Mouse (Mus musculus) hindbrain, postnatal 0 days (tissue): ENCODE measurements around the gene Kif5a. TPM values are rescaled to one million over a fixed set of nuclear protein-coding genes. Genes with fewer than 3 reads are reported as not detected.
A peak's percentile ranks its signal among the peaks of the same experiment; 100 is the strongest.

Source experiments
- ATAC-seq: fragments of 200-750 bp; cut with Nextera tagmentation; 2 replicates; pipeline ENCODE4 v1.8.0; 2017; ENCODE audit warnings: mild to moderate bottlenecking, moderate TSS enrichment, moderate library complexity
- DNase-seq: peaks from one replicate; pipeline ENCODE4 v3.0.0-alpha.2; 2015; ENCODE audit warnings: low spot score
- H3K27ac ChIP-seq: fragments of 300-500 bp; sonication (generic); 2 replicates; pipeline ENCODE4 v1.5.1; 2014; ENCODE audit warnings: mild to moderate bottlenecking
- H3K27me3 ChIP-seq: fragments of 300-500 bp; sonication (generic); 2 replicates; pipeline ENCODE4 v1.6.1; 2014; ENCODE audit warnings: low read length, mixed read lengths; ENCODE audit not compliant: insufficient read depth
- H3K36me3 ChIP-seq: fragments of 300-500 bp; sonication (generic); 2 replicates; pipeline ENCODE4 v1.6.1; 2014; ENCODE audit warnings: low read length, mixed read lengths; ENCODE audit not compliant: insufficient read depth
- H3K4me1 ChIP-seq: fragments of 300-500 bp; sonication (generic); 2 replicates; pipeline ENCODE4 v1.6.1; 2014; ENCODE audit warnings: antibody characterized with exemption, low read length, mixed read lengths; ENCODE audit not compliant: insufficient read depth
- H3K4me2 ChIP-seq: fragments of 300-500 bp; sonication (generic); 2 replicates; pipeline ENCODE4 v1.6.1; 2014; ENCODE audit warnings: low read depth, mild to moderate bottlenecking, low read length, moderate library complexity, mixed read lengths
- H3K4me3 ChIP-seq: fragments of 300-500 bp; sonication (generic); 2 replicates; pipeline ENCODE4 v1.5.1; 2014; ENCODE audit warnings: low read length
- H3K9ac ChIP-seq: fragments of 300-500 bp; sonication (generic); replicated peaks from 2 replicates; pipeline ENCODE4 v1.6.1; 2014; ENCODE audit warnings: mild to moderate bottlenecking, low read length, moderate library complexity, mixed read lengths
- H3K9me3 ChIP-seq: fragments of 300-500 bp; sonication (generic); 2 replicates; pipeline ENCODE4 v1.6.1; 2016; ENCODE audit warnings: low read length, mixed read lengths
- CTCF ChIP-seq: IDR thresholded peaks from 2 replicates; pipeline ENCODE4 v1.5.1; 2016; ENCODE audit warnings: antibody characterized with exemption, control low read depth, low read depth
- WGBS: fragments of 180-500 bp; shearing (Covaris S2); extraction: QIAGEN DNeasy Blood & Tissue Kit; methylation state at CpG from one replicate; pipeline ENCODE4 v1.1.7; 2014; 5-methylcytosine and 5-hydroxymethylcytosine counted together
- polyA plus RNA-seq: library from polyadenylated mRNA; unstranded; fragments of >200 nt; fragmentation: Nextera tagmentation; extraction: Ambion mirVana; gene quantifications from 2 replicates; pipeline ENCODE4 v1.2.1, GENCODE M21; 2015
- total RNA-seq: library from RNA; depleted of rRNA; stranded (reverse); fragments of >200 nt; gene quantifications from 2 replicates; pipeline ENCODE4 v1.2.3, GENCODE M21; 2014

Kif5a gene
- total and polyA plus RNA-seq, 2 experiments from 2014 or later: 103 to 231 TPM

GRCm38 (mm10) chr10:127218339-127218738 is 44.8 kb downstream of the Kif5a start:
- ATAC-seq (no peak), DNase-seq (no peak)
- Histone ChIP-seq H3K4me2 (no peak overlapping the region), H3K27me3 (no peaks in the 10 kb centered on the region), H3K9me3 (no peaks in the 10 kb centered on the region), H3K36me3 (no peaks in the 10 kb centered on the region), H3K4me3 (no peak overlapping the region), H3K4me1 (no peaks in the 10 kb centered on the region), H3K27ac (no peak overlapping the region), H3K9ac (no peak overlapping the region)
- TF ChIP-seq CTCF: no peak
- WGBS: 90% methylated on average over 2 of the region's 2 CpGs

GRCm38 (mm10) chr10:127217177-127217576 is 46.0 kb downstream of the Kif5a start:
- Histone ChIP-seq H3K27ac (no peak overlapping the region), H3K27me3 (no peaks in the 10 kb centered on the region), H3K9me3 (no peaks in the 10 kb centered on the region), H3K4me1 (no peaks in the 10 kb centered on the region), H3K4me3 (no peak overlapping the region), H3K9ac (no peak overlapping the region), H3K4me2 (no peak overlapping the region), H3K36me3 (no peaks in the 10 kb centered on the region)
- ATAC-seq: no peak
- no peak for DNase-seq
- TF ChIP-seq CTCF: no peak

- H3K9me3 ChIP-seq: no peaks in the 10 kb centered on the region
- WGBS: 94% methylated on average over 11 of the region's 11 CpGs
- ATAC-seq: no peak
Observed at GRCm38 (mm10) chr10:127216456-127216855, 46.7 kb downstream of the Kif5a start.

GRCm38 (mm10) chr10:127214422-127214803 is 48.7 kb downstream of the Kif5a start:
- Histone ChIP-seq H3K27ac (no peak overlapping the region), H3K9ac (no peak overlapping the region), H3K4me3 (no peak overlapping the region), H3K9me3 (no peaks in the 10 kb centered on the region), H3K4me2 (no peak overlapping the region), H3K27me3 (no peaks in the 10 kb centered on the region), H3K36me3 (no peaks in the 10 kb centered on the region), H3K4me1 (no peaks in the 10 kb centered on the region; the same call in 1 of the 2 replicates)
- WGBS: 50% methylated on average over 1 of the region's 1 CpGs
- ATAC-seq (no peak), DNase-seq (no peak)
- no peak for TF ChIP-seq CTCF

More at GRCm38 (mm10) chr10:127216456-127216855, 46.7 kb downstream of the Kif5a start:
- no peak for DNase-seq
- Histone ChIP-seq H3K36me3 (no peaks in the 10 kb centered on the region), H3K27ac (no peak overlapping the region), H3K4me2 (no peak overlapping the region), H3K4me3 (no peak overlapping the region), H3K27me3 (no peaks in the 10 kb centered on the region), H3K4me1 (no peaks in the 10 kb centered on the region; the same call in 1 of the 2 replicates), H3K9ac (no peak overlapping the region)
- no peak for TF ChIP-seq CTCF

- Histone ChIP-seq H3K27ac (no peak overlapping the region), H3K9me3 (no peaks in the 10 kb centered on the region), H3K4me3 (no peak overlapping the region), H3K36me3 (no peaks in the 10 kb centered on the region), H3K9ac (no peak overlapping the region), H3K4me1 (no peaks in the 10 kb centered on the region; the same call in 1 of the 2 replicates), H3K27me3 (no peaks in the 10 kb centered on the region), H3K4me2 (no peak overlapping the region)
- no peak for TF ChIP-seq CTCF
- no peak for ATAC-seq
- no peak for DNase-seq
- WGBS: 83% methylated on average over 13 of the region's 13 CpGs
Observed at GRCm38 (mm10) chr10:127213704-127214421, 49.3 kb downstream of the Kif5a start.

- H3K4me2 ChIP-seq: no peak overlapping the region
- H3K9me3 ChIP-seq: no peaks in the 10 kb centered on the region
- no peak overlapping the region for H3K9ac ChIP-seq
- no peaks in the 10 kb centered on the region for H3K27me3 ChIP-seq
- 92% methylated on average over 8 of the region's 8 CpGs for WGBS
- ATAC-seq (no peak), DNase-seq (no peak)
- no peak overlapping the region for H3K4me3 ChIP-seq
- H3K36me3 ChIP-seq: no peaks in the 10 kb centered on the region
- H3K27ac ChIP-seq: no peak overlapping the region
- H3K4me1 ChIP-seq: no peaks in the 10 kb centered on the region; the same call in 1 of the 2 replicates
- TF ChIP-seq CTCF: no peak
Observed at GRCm38 (mm10) chr10:127213272-127213671, 49.9 kb downstream of the Kif5a start.

GRCm38 (mm10) chr10:127211414-127211854 is 51.7 kb downstream of the Kif5a start, which contains the start of gene Pip4k2c:
Gene Pip4k2c (minus strand): TSS chr10:127211585.
- DNase-seq (peak; percentile 89), ATAC-seq (peak; percentile 95)
- peaks cover 13% of the 10 kb centered on the region for H3K36me3 ChIP-seq
- no peaks in the 10 kb centered on the region; the same call in 1 of the 2 replicates for H3K4me1 ChIP-seq
- H3K4me3 ChIP-seq: peak within 1 kb of the TSS; percentile 84
- no peaks in the 10 kb centered on the region for H3K27me3 ChIP-seq
- under 1% methylated on average over 47 of the region's 47 CpGs for WGBS
- H3K27ac ChIP-seq: peak within 1 kb of the TSS; percentile 52
- TF ChIP-seq CTCF: no peak
- H3K4me2 ChIP-seq: peak within 1 kb of the TSS; percentile 83
- H3K9me3 ChIP-seq: no peaks in the 10 kb centered on the region
- peak within 1 kb of the TSS; percentile 87 for H3K9ac ChIP-seq
